Mouse (Mus musculus): ENCODE results near the gene Vkorc1. TPM values are rescaled to one million over a fixed set of nuclear protein-coding genes. Genes with fewer than 3 reads are reported as not detected.

Vkorc1 gene
- total RNA-seq, 1 experiment: 88.5 TPM

DNA sequence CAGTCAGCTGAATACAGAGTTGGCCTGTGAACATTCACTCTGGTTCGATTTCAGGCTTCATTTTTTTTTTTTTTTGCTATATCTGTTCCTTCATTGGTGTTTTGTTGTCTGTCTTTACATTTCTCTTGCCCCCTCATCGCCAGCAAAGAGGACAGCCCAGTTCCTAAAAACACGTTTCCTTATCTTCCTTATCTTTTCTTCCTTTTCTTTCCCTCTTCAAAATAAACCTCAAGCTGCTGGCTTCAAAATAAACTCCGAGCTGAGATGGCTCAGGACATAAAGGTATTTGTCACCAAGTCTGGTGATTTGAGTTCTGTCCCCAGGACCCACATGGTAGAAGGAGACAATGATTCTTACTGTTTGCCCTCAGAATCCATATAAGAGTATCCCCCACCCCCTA is 17.5 kb upstream of the Vkorc1 start:
- Histone ChIP-seq H3K36me3 (ENCODE audit: control insufficient read depth, insufficient read depth, low read length, poor library complexity, severe bottlenecking) (peaks cover 23% of the 10 kb centered on the region), H3K4me3 (ENCODE audit: insufficient read depth in 1 of 2, low read depth in 1 of 2, low read length in 2 of 2, poor library complexity in 1 of 2, severe bottlenecking in 1 of 2) (peak overlapping the region; percentile 81 to 98), H3K4me1 (ENCODE audit: control insufficient read depth in 2 of 2, insufficient read depth in 2 of 2, low read length in 2 of 2, poor library complexity in 1 of 2) (peaks cover 0 to 6% of the 10 kb centered on the region in 2 experiments; a peak in 1 of 4 replicates), H3K9me3 (ENCODE audit: control insufficient read depth, insufficient read depth, low read depth, low read length) (no peaks in the 10 kb centered on the region), H3K27ac (ENCODE audit: insufficient read depth, low read depth, low read length, poor library complexity, severe bottlenecking) (no peak overlapping the region; the same call in 1 of the 2 replicates), H3K9ac (ENCODE audit: insufficient read depth, low read depth, low read length, poor library complexity, severe bottlenecking) (peak overlapping the region; percentile 9; the same call in 1 of the 2 replicates)
- no peak for TF ChIP-seq MAFK (IDR thresholded peaks at IDR 0.05; ENCODE audit: insufficient read depth, low read depth, low read length)
- TF ChIP-seq HCFC1 (IDR thresholded peaks at IDR 0.05; ENCODE audit: borderline replicate concordance, insufficient read depth, low read length): no peak
- TF ChIP-seq CHD2 (IDR thresholded peaks at IDR 0.05; ENCODE audit: low read depth, low read length): no peak
- peak; percentile 59; the same call in 1 of the 2 replicates for TF ChIP-seq ZNF384 (IDR thresholded peaks at IDR 0.05; ENCODE audit: low read depth, low read length)
- no peak for TF ChIP-seq ZC3H11A (IDR thresholded peaks at IDR 0.05; ENCODE audit: borderline replicate concordance, low read depth, low read length)
- in situ Hi-C loops (cut with MboI; ENCODE audit: low sequenced_read_pairs in 2 of 2, unreplicated experiment in 2 of 2): no loop called here
- DNase-seq (ENCODE audit: low read depth, low spot score): no peak

DNA sequence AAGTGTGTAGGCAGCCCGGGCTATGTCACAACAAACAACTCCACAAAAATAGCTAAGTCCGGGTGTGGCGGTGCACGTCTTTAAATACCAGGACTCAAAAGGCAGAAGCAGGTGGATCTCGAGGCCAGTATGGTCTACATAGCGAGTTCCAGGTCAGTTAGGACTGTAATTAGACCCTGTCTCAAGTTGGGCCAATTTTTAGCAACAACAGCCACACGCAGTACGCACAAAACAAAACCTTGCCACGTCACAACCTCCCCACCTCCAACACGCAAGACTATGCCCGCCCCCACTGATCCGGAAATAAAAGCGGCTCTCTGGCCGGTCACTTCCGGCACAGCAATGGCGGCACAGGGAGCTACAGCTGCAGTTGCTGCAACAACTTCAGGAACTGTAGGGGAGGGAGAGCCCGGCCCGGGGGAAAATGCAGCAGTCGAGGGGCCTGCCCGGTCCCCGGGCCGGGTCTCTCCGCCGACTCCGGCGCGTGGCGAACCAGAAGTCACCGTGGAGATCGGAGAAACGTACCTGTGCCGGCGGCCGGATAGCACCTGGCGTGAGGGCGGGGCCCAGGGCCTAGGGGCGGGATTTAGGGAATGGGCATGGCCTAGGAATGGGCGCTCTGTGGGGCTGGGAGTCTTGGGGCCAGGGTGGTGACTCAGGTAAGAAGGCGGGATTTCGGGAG is 16.9 kb upstream of the Vkorc1 start, which contains the start of gene Kat8:
Gene Kat8 (plus strand): TSS at position 327 of the 682 bp plus-strand sequence.
- peaks cover 0 to 4% of the 10 kb centered on the region in 2 experiments; a peak in 1 of 4 replicates for H3K4me1 ChIP-seq (ENCODE audit: control insufficient read depth in 2 of 2, insufficient read depth in 2 of 2, low read length in 2 of 2, poor library complexity in 1 of 2)
- H3K4me3 ChIP-seq (ENCODE audit: insufficient read depth in 1 of 2, low read depth in 1 of 2, low read length in 2 of 2, poor library complexity in 1 of 2, severe bottlenecking in 1 of 2): peak within 1 kb of the TSS; percentile 81 to 98
- H3K36me3 ChIP-seq (ENCODE audit: control insufficient read depth, insufficient read depth, low read length, poor library complexity, severe bottlenecking): peaks cover 28% of the 10 kb centered on the region
- H3K9me3 ChIP-seq (ENCODE audit: control insufficient read depth, insufficient read depth, low read depth, low read length): no peaks in the 10 kb centered on the region
- H3K9ac ChIP-seq (ENCODE audit: insufficient read depth, low read depth, low read length, poor library complexity, severe bottlenecking): peak within 1 kb of the TSS; percentile 88
- in situ Hi-C loops (cut with MboI; ENCODE audit: low sequenced_read_pairs in 2 of 2, unreplicated experiment in 2 of 2): no loop called here
- DNase-seq (ENCODE audit: low read depth, low spot score): peak; percentile 94
- 0 out of 2 replicates have a peak, but pooled peaks have one; percentile 29 for TF ChIP-seq MAFK (IDR thresholded peaks at IDR 0.05; ENCODE audit: insufficient read depth, low read depth, low read length)
- TF ChIP-seq HCFC1 (IDR thresholded peaks at IDR 0.05; ENCODE audit: borderline replicate concordance, insufficient read depth, low read length): peak; percentile 73; the same call in 1 of the 2 replicates
- TF ChIP-seq CHD2 (IDR thresholded peaks at IDR 0.05; ENCODE audit: low read depth, low read length): no peak
- H3K27ac ChIP-seq (ENCODE audit: insufficient read depth, low read depth, low read length, poor library complexity, severe bottlenecking): peak within 1 kb of the TSS; percentile 93

DNA sequence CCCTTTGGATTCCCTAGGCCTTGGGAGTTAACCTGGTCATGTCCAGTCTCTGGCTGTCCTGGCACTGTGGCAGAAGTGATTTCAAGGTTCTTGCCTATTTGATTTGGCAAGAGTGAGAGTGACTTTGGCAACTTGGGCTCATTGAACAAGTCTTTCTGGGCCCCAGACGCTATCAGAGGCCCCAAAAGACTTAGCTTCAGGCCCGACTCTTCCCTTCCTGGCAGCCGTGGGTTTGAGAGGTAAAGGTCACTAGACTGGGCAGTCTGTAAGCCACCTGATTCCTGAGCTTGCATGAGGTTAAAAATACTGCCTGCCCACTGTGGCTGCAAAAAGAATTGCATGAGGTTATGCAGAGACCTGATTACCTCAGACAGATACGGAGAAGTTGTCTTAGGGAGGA is 13.2 kb upstream of the Vkorc1 start:
- Histone ChIP-seq H3K9ac (ENCODE audit: insufficient read depth, low read depth, low read length, poor library complexity, severe bottlenecking) (no peak overlapping the region), H3K9me3 (ENCODE audit: control insufficient read depth, insufficient read depth, low read depth, low read length) (no peaks in the 10 kb centered on the region), H3K4me1 (ENCODE audit: control insufficient read depth in 2 of 2, insufficient read depth in 2 of 2, low read length in 2 of 2, poor library complexity in 1 of 2) (peaks cover 3% of the 10 kb centered on the region in 2 experiments; a peak in 1 of 4 replicates), H3K36me3 (ENCODE audit: control insufficient read depth, insufficient read depth, low read length, poor library complexity, severe bottlenecking) (peaks cover 35% of the 10 kb centered on the region), H3K4me3 (ENCODE audit: insufficient read depth in 1 of 2, low read depth in 1 of 2, low read length in 2 of 2, poor library complexity in 1 of 2, severe bottlenecking in 1 of 2) (no peak overlapping the region), H3K27ac (ENCODE audit: insufficient read depth, low read depth, low read length, poor library complexity, severe bottlenecking) (no peak overlapping the region)
- DNase-seq (ENCODE audit: low read depth, low spot score): no peak
- in situ Hi-C loops (cut with MboI; ENCODE audit: low sequenced_read_pairs in 2 of 2, unreplicated experiment in 2 of 2): no loop called here
- no peak for TF ChIP-seq HCFC1 (IDR thresholded peaks at IDR 0.05; ENCODE audit: borderline replicate concordance, insufficient read depth, low read length)
- TF ChIP-seq MAFK (IDR thresholded peaks at IDR 0.05; ENCODE audit: insufficient read depth, low read depth, low read length): no peak
- TF ChIP-seq ZNF384 (IDR thresholded peaks at IDR 0.05; ENCODE audit: low read depth, low read length): no peak
- no peak for TF ChIP-seq CHD2 (IDR thresholded peaks at IDR 0.05; ENCODE audit: low read depth, low read length)
- TF ChIP-seq ZC3H11A (IDR thresholded peaks at IDR 0.05; ENCODE audit: borderline replicate concordance, low read depth, low read length): no peak

DNA sequence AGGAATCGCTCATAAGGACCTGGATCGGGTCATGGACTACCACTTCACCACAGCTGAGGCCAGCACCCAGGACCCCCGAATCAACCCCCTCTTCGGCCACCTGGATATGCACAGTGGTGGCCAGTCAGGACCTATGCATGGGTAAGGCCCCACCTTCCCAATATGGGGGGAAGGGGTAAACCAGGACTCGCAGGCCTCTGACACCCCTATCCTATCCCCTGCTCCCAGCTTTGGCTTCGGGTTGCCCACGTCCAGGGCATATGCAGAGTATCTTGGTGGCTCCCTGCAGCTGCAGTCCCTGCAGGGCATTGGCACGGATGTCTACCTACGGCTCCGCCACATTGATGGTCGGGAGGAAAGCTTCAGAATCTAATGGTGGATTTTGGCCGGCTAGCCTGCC is 12.5 kb upstream of the Vkorc1 start:
- H3K9me3 ChIP-seq (ENCODE audit: control insufficient read depth, insufficient read depth, low read depth, low read length): no peaks in the 10 kb centered on the region
- H3K36me3 ChIP-seq (ENCODE audit: control insufficient read depth, insufficient read depth, low read length, poor library complexity, severe bottlenecking): peaks cover 35% of the 10 kb centered on the region
- no peak overlapping the region for H3K4me3 ChIP-seq (ENCODE audit: insufficient read depth in 1 of 2, low read depth in 1 of 2, low read length in 2 of 2, poor library complexity in 1 of 2, severe bottlenecking in 1 of 2)
- TF ChIP-seq MAFK (IDR thresholded peaks at IDR 0.05; ENCODE audit: insufficient read depth, low read depth, low read length): no peak
- no peak for TF ChIP-seq ZC3H11A (IDR thresholded peaks at IDR 0.05; ENCODE audit: borderline replicate concordance, low read depth, low read length)
- no peak for TF ChIP-seq HCFC1 (IDR thresholded peaks at IDR 0.05; ENCODE audit: borderline replicate concordance, insufficient read depth, low read length)
- TF ChIP-seq ZNF384 (IDR thresholded peaks at IDR 0.05; ENCODE audit: low read depth, low read length): no peak
- in situ Hi-C loops (cut with MboI; ENCODE audit: low sequenced_read_pairs in 2 of 2, unreplicated experiment in 2 of 2): no loop called here
- no peak overlapping the region for H3K9ac ChIP-seq (ENCODE audit: insufficient read depth, low read depth, low read length, poor library complexity, severe bottlenecking)
- no peak for DNase-seq (ENCODE audit: low read depth, low spot score)
- no peak overlapping the region for H3K27ac ChIP-seq (ENCODE audit: insufficient read depth, low read depth, low read length, poor library complexity, severe bottlenecking)
- H3K4me1 ChIP-seq (ENCODE audit: control insufficient read depth in 2 of 2, insufficient read depth in 2 of 2, low read length in 2 of 2, poor library complexity in 1 of 2): peaks cover 3% of the 10 kb centered on the region in 2 experiments; a peak in 1 of 4 replicates
